Mouse (Mus musculus) limb, embryonic 13.5 days (tissue): ENCODE data around the gene Sdf2. TPM values are rescaled to one million over a fixed set of nuclear protein-coding genes. Genes with fewer than 3 reads are reported as not detected.
A peak's percentile ranks its signal among the peaks of the same experiment; 100 is the strongest.

Experiments used
- ATAC-seq: fragments of 200-750 bp; cut with Nextera tagmentation; 2 replicates; pipeline ENCODE4 v1.8.0; 2017; ENCODE audit warnings: low read depth, moderate number of reproducible peaks, moderate TSS enrichment; ENCODE audit not compliant: low FRiP score
- H3K27ac ChIP-seq: fragments of 300-500 bp; sonication (generic); 2 replicates; pipeline ENCODE4 v1.5.1; 2015; ENCODE audit warnings: inconsistent platforms, mild to moderate bottlenecking, moderate library complexity
- H3K27me3 ChIP-seq: fragments of 300-500 bp; sonication (generic); 2 replicates; pipeline ENCODE4 v1.6.1; 2015; ENCODE audit warnings: mild to moderate bottlenecking, inconsistent platforms
- H3K36me3 ChIP-seq: fragments of 300-500 bp; sonication (generic); 2 replicates; pipeline ENCODE4 v1.6.1; 2015; ENCODE audit warnings: inconsistent platforms, mild to moderate bottlenecking, moderate library complexity
- H3K4me1 ChIP-seq: fragments of 300-500 bp; sonication (generic); 2 replicates; pipeline ENCODE4 v1.6.1; 2015; ENCODE audit warnings: inconsistent platforms
- H3K4me2 ChIP-seq: fragments of 300-500 bp; sonication (generic); replicated peaks from 2 replicates; pipeline ENCODE4 v1.6.1; 2015; ENCODE audit warnings: inconsistent platforms, mild to moderate bottlenecking, moderate library complexity
- H3K4me3 ChIP-seq: fragments of 300-500 bp; sonication (generic); 2 replicates; pipeline ENCODE4 v1.5.1; 2015; ENCODE audit warnings: moderate library complexity, mild to moderate bottlenecking, inconsistent platforms
- H3K9ac ChIP-seq: fragments of 300-500 bp; sonication (generic); 2 replicates; pipeline ENCODE4 v1.6.1; 2015; ENCODE audit warnings: mild to moderate bottlenecking, inconsistent platforms
- H3K9me3 ChIP-seq: fragments of 300-500 bp; sonication (generic); 2 replicates; pipeline ENCODE4 v1.6.1; 2016; ENCODE audit warnings: inconsistent platforms
- WGBS: fragments of 180-500 bp; shearing (Covaris S2); methylation state at CpG from one replicate; pipeline ENCODE4 v1.1.7; 2015; 5-methylcytosine and 5-hydroxymethylcytosine counted together
- polyA plus RNA-seq: library from polyadenylated mRNA; unstranded; fragments of >200 nt; fragmentation: Nextera tagmentation; extraction: Ambion mirVana; gene quantifications from 2 replicates; pipeline ENCODE4 v1.2.1, GENCODE M21; 2015

The Sdf2 gene
- polyA plus RNA-seq, result 78.9 and 81.2 TPM in 2 replicates

DNA sequence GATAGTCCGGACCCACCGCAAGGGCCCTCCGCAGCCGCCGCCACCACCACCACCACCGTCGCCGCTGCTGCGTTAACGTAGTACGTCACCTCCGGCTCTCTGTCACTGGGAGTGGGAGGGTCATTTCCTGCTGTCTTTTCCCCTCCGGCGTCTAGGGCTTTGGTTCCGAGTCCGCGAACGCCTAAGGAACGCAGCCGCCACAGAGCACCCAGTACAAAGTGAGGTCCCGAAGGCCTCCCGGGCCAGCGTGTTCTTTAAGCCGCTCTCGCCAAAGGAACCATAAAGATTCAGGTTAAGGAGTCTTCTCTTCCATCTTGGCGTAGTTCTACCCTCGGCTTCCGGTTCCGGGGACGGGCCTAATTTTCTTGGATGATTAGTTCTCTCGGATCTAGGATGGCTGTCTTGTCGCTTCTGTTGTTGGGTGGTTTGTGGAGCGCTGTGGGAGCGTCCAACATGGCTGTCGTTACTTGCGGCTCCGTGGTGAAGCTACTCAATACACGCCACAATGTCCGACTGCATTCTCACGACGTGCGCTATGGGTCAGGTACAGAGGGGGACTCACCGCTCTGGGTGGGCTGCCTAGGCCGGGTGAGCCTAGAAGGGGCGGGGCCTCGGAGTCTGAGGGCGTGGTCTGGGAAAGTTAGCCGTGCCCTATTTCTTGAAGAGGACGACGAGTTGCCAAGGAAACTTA, at the start of gene Sdf2, which contains the start of gene Supt6:
Sdf2 (plus strand) TSS at position 120 of the 691 bp plus-strand sequence.
Supt6 (minus strand) TSS at position 361 of the 691 bp plus-strand sequence.
- Histone ChIP-seq H3K27me3 (no peaks in the 10 kb centered on the region), H3K36me3 (peaks cover 11% of the 10 kb centered on the region), H3K4me3 (peak within 1 kb of the TSS; percentile 98), H3K4me2 (peak within 1 kb of the TSS; percentile 71), H3K4me1 (peaks cover 32% of the 10 kb centered on the region), H3K27ac (peak within 1 kb of the TSS; percentile 86), H3K9me3 (no peaks in the 10 kb centered on the region), H3K9ac (peak within 1 kb of the TSS; percentile 93)
- under 1% methylated on average over 50 of the region's 50 CpGs for WGBS
- ATAC-seq, result peak; percentile 93

DNA sequence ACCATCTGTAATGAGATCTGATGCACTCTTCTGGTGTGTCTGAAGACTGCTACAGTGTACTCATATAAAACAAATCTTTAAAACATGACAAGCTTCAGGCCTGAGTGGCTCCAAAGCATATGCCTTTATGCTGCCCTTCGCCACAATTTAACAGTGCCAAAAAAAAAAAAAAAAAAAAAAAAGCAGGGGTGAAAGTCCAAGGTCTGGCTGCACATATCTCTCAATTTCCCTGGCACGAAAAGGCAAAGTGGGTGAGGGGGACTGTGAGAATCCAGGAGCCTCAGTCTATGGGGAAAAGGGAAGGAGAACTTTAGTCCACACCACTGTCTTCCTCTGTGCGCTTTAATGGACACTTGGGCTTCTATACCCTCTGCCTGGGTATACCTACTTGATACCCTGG, 43.2 kb upstream of the Sdf2 start:
- H3K27me3 ChIP-seq, result no peaks in the 10 kb centered on the region
- peaks cover 37% of the 10 kb centered on the region for H3K36me3 ChIP-seq
- peaks cover 3% of the 10 kb centered on the region; the same call in 1 of the 2 replicates for H3K9me3 ChIP-seq
- WGBS, result 91% methylated on average over 3 of the region's 3 CpGs
- no peak overlapping the region for H3K4me3 ChIP-seq
- ATAC-seq, result no peak
- no peaks in the 10 kb centered on the region for H3K4me1 ChIP-seq
- no peak overlapping the region for H3K9ac ChIP-seq
- no peak overlapping the region for H3K4me2 ChIP-seq
- H3K27ac ChIP-seq, result no peak overlapping the region

DNA sequence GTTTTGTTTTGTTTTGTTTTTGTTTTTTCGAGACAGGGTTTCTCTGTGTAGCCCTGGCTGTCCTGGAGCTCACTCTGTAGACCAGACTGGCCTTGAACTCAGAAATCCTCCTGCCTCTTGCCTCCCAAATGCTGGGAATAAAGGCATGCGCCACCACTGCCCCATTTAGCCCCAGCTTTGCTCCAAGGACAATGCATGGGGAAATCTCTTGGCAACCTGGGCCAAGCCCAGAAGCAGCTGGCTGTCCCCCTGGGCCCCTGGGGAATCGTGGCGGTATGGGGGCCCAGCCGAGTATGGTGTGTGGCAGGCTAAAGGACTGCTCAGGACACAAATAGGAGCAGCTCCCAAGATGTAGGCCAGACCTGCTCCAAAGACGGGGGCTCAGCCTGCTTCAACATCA, 41.3 kb upstream of the Sdf2 start:
- H3K9ac ChIP-seq, result no peak overlapping the region
- peaks cover 56% of the 10 kb centered on the region for H3K36me3 ChIP-seq
- no peak overlapping the region for H3K4me2 ChIP-seq
- no peak overlapping the region for H3K27ac ChIP-seq
- no peak for ATAC-seq
- H3K27me3 ChIP-seq, result no peaks in the 10 kb centered on the region
- 80% methylated on average over 6 of the region's 6 CpGs for WGBS
- no peaks in the 10 kb centered on the region for H3K4me1 ChIP-seq
- H3K4me3 ChIP-seq, result no peak overlapping the region
- peaks cover 3% of the 10 kb centered on the region; the same call in 1 of the 2 replicates for H3K9me3 ChIP-seq

DNA sequence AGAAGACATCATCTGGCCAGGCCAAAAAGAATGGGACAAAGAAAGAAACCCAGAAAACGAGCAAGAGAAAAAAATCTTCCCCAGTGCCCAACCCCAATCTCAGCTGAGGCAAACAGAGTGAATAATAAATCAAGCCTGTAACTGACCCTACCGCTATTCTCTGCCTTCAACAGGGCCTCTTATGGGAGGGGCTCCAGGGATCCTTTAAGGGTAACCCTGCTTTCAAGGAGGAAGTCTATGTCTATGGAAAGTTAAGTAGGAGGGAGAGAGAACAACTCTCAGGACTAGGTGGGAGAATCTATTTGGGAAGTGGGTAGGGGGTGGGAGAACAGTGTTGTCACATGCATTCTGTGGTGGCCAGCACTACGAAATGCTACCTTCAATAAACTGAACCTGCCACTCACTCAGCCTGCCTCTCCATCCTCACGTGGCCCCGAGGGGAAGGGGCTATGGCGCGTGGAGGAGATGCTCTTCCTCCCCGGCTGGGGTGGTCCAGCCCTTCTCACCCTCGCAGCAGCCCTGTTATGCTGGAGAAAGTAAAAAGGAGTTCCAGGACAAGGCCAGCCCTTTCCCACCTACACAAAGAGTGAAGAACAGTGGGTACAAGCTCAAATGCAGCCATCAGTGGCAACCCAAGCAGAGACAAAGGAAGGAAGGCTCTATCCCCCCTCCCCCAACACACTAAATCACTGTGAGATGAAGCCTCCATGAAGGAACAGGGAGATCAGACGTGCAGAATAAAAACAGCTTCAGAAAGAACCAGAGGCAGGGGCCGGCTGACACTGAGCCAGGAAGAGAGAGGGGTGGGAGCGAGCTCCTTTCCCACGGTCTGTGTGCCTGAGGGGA, 40.0 kb upstream of the Sdf2 start:
- Histone ChIP-seq H3K36me3 (peaks cover 69% of the 10 kb centered on the region), H3K9ac (no peak overlapping the region), H3K4me2 (no peak overlapping the region), H3K27ac (no peak overlapping the region), H3K4me1 (no peaks in the 10 kb centered on the region), H3K9me3 (no peaks in the 10 kb centered on the region), H3K27me3 (no peaks in the 10 kb centered on the region), H3K4me3 (no peak overlapping the region)
- ATAC-seq, result no peak
- WGBS, result 69% methylated on average over 13 of the region's 13 CpGs

DNA sequence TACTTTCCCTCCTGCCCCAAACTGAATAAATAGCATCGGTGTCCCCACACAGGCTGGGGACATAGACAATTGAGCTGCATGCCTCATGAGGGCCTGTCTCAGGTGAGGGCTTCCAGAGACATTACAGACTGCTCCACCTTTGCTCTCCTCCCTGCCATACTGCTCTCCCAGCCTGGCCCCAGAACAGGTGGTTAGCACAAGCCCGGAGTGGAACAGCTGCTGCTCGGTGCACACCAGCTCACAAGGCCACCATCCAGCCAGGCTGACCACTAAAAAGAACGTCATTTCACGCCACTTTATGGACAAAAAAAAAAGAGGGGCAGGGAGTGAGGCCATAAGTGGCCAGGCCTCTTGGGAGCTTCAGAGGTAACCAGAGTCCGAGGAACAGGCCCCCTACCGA, 38.4 kb upstream of the Sdf2 start:
- no peaks in the 10 kb centered on the region for H3K27me3 ChIP-seq
- no peak overlapping the region for H3K27ac ChIP-seq
- H3K4me2 ChIP-seq, result no peak overlapping the region
- no peaks in the 10 kb centered on the region for H3K9me3 ChIP-seq
- peaks cover 85% of the 10 kb centered on the region for H3K36me3 ChIP-seq
- no peaks in the 10 kb centered on the region for H3K4me1 ChIP-seq
- no peak for ATAC-seq
- H3K9ac ChIP-seq, result no peak overlapping the region
- WGBS, result 88% methylated on average over 7 of the region's 7 CpGs
- no peak overlapping the region for H3K4me3 ChIP-seq

DNA sequence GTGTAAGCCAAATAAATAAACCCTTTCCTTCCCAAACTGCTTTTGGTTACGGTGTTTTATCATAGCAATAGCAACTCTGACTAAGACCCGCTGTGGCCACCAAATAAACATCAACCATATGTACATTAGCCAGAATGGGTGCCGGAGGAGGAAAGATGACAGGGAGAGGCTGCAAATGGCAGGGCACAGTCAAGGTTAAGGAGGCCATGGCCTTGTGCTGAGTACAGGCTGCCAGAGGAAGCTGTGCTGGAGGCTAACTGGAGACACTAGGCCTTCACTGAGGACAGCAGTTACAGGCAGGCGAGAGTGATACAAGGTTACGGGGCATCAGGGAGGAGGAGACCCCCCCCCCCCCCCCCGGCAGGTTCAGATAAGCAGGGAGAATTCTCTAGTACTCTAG, 35.7 kb upstream of the Sdf2 start:
- no peaks in the 10 kb centered on the region for H3K4me1 ChIP-seq
- no peak overlapping the region for H3K4me3 ChIP-seq
- 88% methylated on average over 6 of the region's 6 CpGs for WGBS
- H3K36me3 ChIP-seq, result peaks cover 100% of the 10 kb centered on the region
- no peaks in the 10 kb centered on the region for H3K27me3 ChIP-seq
- no peaks in the 10 kb centered on the region for H3K9me3 ChIP-seq
- H3K4me2 ChIP-seq, result no peak overlapping the region
- H3K27ac ChIP-seq, result no peak overlapping the region
- no peak for ATAC-seq
- no peak overlapping the region for H3K9ac ChIP-seq

DNA sequence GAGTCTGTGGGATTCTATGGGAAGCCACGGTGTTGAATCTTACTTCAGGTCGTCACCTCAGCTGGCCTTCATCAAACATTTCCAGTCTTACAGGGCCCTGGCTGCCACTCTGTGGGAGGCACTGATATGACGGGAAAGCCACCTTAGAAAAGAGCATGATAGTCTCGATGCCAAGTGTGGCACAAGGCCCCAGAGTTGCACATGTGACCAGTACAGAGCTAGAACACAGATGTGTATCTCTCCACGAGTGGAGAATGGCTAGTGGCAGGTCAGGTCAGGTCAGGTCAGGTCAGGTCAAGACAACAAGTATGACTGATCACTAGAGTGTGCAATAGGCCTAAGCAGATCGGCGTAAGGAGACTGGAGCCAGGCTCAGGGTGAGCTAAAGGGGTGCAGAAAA, 34.9 kb upstream of the Sdf2 start:
- Histone ChIP-seq H3K27ac (no peak overlapping the region), H3K4me2 (no peak overlapping the region), H3K9ac (no peak overlapping the region), H3K27me3 (no peaks in the 10 kb centered on the region), H3K9me3 (no peaks in the 10 kb centered on the region), H3K36me3 (peaks cover 100% of the 10 kb centered on the region), H3K4me1 (no peaks in the 10 kb centered on the region), H3K4me3 (no peak overlapping the region)
- no peak for ATAC-seq
- 77% methylated on average over 7 of the region's 7 CpGs for WGBS

DNA sequence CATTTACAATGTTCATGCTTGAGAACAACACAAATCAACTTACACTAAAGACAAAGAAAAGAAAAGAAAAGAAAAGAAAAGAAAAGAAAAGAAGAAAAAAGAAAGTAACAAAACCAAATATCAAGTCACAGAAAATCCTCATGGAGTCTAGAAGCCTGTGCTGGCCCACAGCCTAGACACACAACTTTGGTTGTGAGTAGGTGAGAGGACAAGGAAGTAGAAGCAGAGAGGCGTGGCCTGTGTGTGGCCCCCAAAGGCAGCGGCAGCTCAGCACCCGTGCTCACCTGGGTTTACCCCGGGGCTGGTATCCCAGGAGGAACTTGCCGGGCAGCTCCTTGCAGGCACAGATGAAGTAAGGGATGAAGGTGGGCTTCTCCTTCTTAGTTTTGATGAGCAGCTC, 34.0 kb upstream of the Sdf2 start:
- Histone ChIP-seq H3K9me3 (no peaks in the 10 kb centered on the region), H3K9ac (no peak overlapping the region), H3K4me2 (no peak overlapping the region), H3K27me3 (no peaks in the 10 kb centered on the region), H3K4me1 (no peaks in the 10 kb centered on the region), H3K36me3 (peaks cover 100% of the 10 kb centered on the region), H3K27ac (no peak overlapping the region), H3K4me3 (no peak overlapping the region)
- ATAC-seq, result no peak
- WGBS, result 81% methylated on average over 5 of the region's 5 CpGs

DNA sequence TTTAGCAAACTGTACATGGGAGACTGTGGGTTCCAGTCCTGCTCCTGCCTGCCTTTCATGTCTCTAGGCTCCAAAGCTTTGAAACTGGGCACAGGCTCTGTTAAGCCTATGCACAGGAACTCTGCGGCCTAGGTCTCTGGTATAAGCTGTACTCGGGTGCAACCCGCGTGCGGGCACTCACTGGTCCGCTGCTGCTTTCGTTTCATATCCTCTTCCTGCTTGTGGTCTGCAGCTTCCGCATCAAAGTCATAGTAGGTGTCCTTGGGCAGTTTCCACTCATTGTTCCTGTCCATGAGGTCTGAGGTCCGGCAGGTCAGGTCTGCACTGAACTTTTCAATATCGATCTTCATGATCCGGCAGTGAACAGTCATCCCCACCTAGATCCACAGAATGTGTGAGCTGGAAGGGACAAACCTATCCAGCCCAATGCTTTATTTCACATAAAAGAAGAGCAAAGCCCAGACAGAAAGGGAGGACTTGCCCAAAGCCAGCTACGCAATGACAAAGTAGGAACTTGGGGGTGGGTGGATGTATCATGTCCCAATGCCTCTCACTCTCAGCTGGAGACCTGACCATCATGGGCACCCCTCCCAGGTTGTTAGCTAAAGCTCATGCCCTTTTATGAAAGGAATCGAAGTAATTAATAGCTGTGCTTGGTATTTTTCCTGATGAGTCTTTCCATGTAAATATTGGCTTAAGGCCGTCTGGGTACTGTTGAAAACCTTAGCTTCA, 32.3 kb upstream of the Sdf2 start:
- H3K27me3 ChIP-seq, result no peaks in the 10 kb centered on the region
- H3K4me1 ChIP-seq, result no peaks in the 10 kb centered on the region
- no peak overlapping the region for H3K4me2 ChIP-seq
- no peak overlapping the region for H3K4me3 ChIP-seq
- H3K9me3 ChIP-seq, result no peaks in the 10 kb centered on the region
- H3K9ac ChIP-seq, result no peak overlapping the region
- H3K36me3 ChIP-seq, result peaks cover 99% of the 10 kb centered on the region
- H3K27ac ChIP-seq, result no peak overlapping the region
- WGBS, result 95% methylated on average over 14 of the region's 14 CpGs
- no peak for ATAC-seq

DNA sequence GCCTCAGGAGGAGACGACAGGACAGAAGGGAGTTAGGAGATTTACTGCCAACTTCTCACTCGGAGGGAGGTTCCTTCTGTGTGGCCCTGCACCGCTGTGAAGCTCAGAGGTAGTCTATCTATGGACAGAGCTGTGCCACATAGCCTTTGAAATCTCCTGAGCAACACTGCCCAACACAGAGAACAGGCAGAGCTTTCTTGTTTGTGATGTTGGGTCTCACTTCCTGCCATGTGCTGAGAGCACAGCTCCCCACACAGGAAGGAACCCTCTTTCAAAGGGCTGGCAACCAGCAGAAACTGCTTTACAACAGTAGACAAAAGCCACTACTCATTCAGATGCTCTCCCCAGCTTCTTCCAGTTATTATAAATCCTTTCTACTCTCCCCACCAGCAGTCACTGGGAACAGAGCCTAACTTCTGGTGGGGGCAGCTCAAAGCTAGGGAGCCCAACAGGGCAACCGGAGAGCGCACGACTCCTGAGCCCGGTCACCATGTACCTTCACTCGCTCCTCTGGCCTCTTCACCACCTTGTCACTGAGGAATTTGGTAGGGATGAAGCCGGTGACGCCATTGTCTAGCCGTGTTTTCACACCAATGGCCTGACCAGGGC, 29.7 kb upstream of the Sdf2 start:
- H3K9me3 ChIP-seq, result no peaks in the 10 kb centered on the region
- H3K4me1 ChIP-seq, result no peaks in the 10 kb centered on the region
- peaks cover 99% of the 10 kb centered on the region for H3K36me3 ChIP-seq
- no peak overlapping the region for H3K4me3 ChIP-seq
- no peak overlapping the region for H3K9ac ChIP-seq
- H3K27me3 ChIP-seq, result no peaks in the 10 kb centered on the region
- H3K4me2 ChIP-seq, result no peak overlapping the region
- ATAC-seq, result no peak
- no peak overlapping the region for H3K27ac ChIP-seq
- WGBS, result 86% methylated on average over 11 of the region's 11 CpGs

DNA sequence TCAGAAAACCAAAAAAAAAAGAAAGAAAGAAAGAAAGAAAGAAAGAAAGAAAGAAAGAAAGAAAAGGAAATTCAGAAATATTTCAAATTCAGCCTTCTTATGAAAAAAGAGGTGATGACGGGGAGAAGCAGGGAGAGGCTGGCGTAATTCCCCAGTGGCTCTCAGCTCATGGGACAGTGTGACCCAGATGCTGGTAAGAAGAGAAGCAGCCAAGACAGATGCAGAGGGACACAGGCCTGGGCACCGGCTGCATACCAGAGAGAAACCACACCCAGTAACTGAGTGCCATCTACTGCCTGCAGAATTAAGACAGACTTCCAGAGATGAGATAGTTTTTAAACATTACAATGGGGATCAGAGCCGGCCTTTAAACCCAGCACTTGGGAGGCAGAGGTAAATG, 22.0 kb upstream of the Sdf2 start:
- WGBS, result 91% methylated on average over 4 of the region's 4 CpGs
- H3K27ac ChIP-seq, result no peak overlapping the region
- no peak overlapping the region for H3K4me3 ChIP-seq
- H3K9ac ChIP-seq, result no peak overlapping the region
- H3K9me3 ChIP-seq, result no peaks in the 10 kb centered on the region
- ATAC-seq, result no peak
- H3K36me3 ChIP-seq, result peaks cover 98% of the 10 kb centered on the region
- H3K4me1 ChIP-seq, result no peaks in the 10 kb centered on the region
- no peak overlapping the region for H3K4me2 ChIP-seq
- no peaks in the 10 kb centered on the region for H3K27me3 ChIP-seq

DNA sequence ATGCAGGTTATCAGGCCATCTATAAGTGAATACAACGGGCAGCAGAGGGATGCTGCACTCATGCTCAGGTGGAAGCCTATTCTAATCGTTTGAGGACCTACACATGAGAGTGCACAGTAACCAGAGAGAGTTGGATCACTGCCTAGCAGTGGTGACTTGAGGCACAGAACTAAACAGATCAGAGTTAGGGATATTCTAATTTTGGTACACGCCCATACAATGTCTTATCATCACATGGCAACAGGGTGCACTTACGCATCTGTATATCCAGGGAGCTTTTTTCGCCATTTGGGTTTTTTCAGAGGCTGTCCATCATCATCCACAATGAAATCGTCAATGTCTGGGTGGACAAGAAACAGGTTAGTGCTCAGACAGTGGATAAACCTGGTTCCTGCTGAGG, 14.0 kb upstream of the Sdf2 start:
- Histone ChIP-seq H3K27ac (no peak overlapping the region), H3K36me3 (peaks cover 90% of the 10 kb centered on the region), H3K4me1 (no peaks in the 10 kb centered on the region), H3K9ac (no peak overlapping the region), H3K4me2 (no peak overlapping the region), H3K27me3 (no peaks in the 10 kb centered on the region), H3K4me3 (no peak overlapping the region), H3K9me3 (no peaks in the 10 kb centered on the region)
- 92% methylated on average over 6 of the region's 6 CpGs for WGBS
- no peak for ATAC-seq
